Mouse (Mus musculus) CH12.LX (cell line): Measurements from ENCODE around the gene Rgs3.

ENCODE experiments used
- CTCF ChIP-seq, 2 experiments: IDR thresholded peaks in 1 of 2; conservative IDR thresholded peaks in 1 of 2; 2 replicates each; pipeline ENCODE4 v1.5.1; 2011 to 2012; ENCODE audit warnings: low read depth in 2 of 2, low read length in 2 of 2, improper control_type of control experiment in 1 of 2, inconsistent platforms in 1 of 2, mild to moderate bottlenecking in 1 of 2, moderate library complexity in 1 of 2
- ETS1 ChIP-seq: conservative IDR thresholded peaks from 2 replicates; pipeline ENCODE4 v1.6.1; 2012; ENCODE audit warnings: low read depth, mild to moderate bottlenecking, inconsistent platforms, low read length, improper control_type of control experiment, moderate library complexity
- GABPA ChIP-seq: IDR thresholded peaks from 2 replicates; pipeline ENCODE4 v1.6.1; 2012; ENCODE audit warnings: low read depth, low read length, improper control_type of control experiment, inconsistent platforms; ENCODE audit not compliant: insufficient replicate concordance
- KAT2A ChIP-seq: IDR thresholded peaks from 2 replicates; pipeline ENCODE4 v1.6.1; 2012; ENCODE audit warnings: low read length, improper control_type of control experiment, inconsistent platforms; ENCODE audit not compliant: insufficient replicate concordance
- POLR2A ChIP-seq: IDR thresholded peaks from 2 replicates; pipeline ENCODE4 v1.6.1; 2011; ENCODE audit warnings: low read depth, mild to moderate bottlenecking, improper control_type of control experiment, low read length
- POLR2AphosphoS2 ChIP-seq: IDR thresholded peaks from 2 replicates; pipeline ENCODE4 v1.6.1; 2011; ENCODE audit warnings: low read depth, low read length, improper control_type of control experiment
- ZKSCAN1 ChIP-seq: IDR thresholded peaks from 2 replicates; pipeline ENCODE4 v1.6.1; 2012; ENCODE audit warnings: low read depth, inconsistent platforms, low read length, improper control_type of control experiment, borderline replicate concordance
- ZMIZ1 ChIP-seq: IDR thresholded peaks from 2 replicates; pipeline ENCODE4 v1.6.1; 2012; ENCODE audit warnings: low read depth, mild to moderate bottlenecking, inconsistent platforms, low read length, improper control_type of control experiment

DNA sequence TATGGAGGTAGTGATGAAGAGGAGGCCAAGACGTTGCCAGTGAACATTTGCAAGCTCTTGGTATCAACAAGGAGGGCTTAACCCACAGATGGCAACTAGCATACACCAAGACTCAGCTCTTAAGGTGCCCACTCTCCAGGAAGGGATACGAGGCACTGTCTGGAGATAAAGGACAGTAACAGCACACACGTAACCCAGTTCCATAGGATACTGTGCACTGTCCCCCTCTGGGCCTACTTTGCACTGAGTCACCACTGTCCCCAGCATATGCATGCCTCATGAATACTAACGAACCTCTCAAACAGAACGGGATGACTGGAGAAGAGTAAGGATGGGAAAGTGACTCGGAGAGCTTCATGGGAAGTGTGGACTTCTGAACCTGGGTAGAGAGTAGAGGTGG lies 48.2 kb downstream of the Rgs3 start:
- TF ChIP-seq ZMIZ1 (no peak), CTCF (conservative IDR thresholded peaks at IDR 0.05 in 1 of 2, IDR thresholded peaks at IDR 0.05 in 1 of 2; ENCODE audit: low read depth in 2 of 2, low read length in 2 of 2) (no peak), KAT2A (no peak), POLR2A (no peak), ZKSCAN1 (no peak), GABPA (no peak), POLR2AphosphoS2 (no peak), ETS1 (no peak)
